In the genomic region with DNA sequence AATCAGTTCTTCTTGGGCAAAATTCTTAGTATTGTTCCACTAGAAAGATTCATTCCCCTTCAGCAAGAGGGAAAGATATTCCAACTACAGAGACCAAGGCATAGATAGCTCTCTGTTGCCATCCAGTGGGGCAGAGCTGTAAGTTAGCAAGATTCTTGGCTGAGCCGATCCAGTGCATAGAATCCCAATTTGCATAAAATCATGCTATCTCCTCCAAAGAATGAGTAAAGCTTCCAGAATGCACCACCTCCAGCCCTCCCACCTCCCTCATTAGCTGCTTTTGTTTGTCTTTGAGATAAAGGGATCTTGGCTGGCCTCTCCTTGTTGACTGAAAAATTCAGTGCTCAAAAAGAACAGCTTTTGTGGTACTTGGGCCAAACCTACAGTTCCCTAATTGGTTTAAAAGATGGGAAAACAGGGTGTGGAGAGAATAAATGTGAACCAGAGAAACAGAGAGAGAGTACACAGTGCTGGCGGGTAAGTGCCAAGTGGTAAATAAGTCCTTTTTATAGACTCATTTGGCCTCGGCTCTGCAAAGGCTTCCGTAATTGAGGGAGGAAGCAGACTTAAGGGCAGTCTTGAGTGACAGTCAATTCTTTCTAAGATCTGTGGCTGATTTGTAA, we compare ENCODE assay signal across 9 mouse cellular contexts.
A peak's percentile ranks its signal among the peaks of the same experiment; 100 is the strongest.
DNase-seq lines count a peak whose midpoint lies in the region; ATAC-seq lines count a peak whose summit lies in the region.
"Had no signal": no experiment of that assay in that cellular context is flagged by ENCODE, and none has a peak within 500 bp of the region (broad histone marks: within the 10 kb centered on the region; RNA-seq: fewer than 3 reads in every experiment).

No protein-coding gene starts in this region.

- H3K4me3 ChIP-seq in kidney, embryonic 15.5 days (replicated peaks) = no peak overlapping the region
- no peak overlapping the region for H3K4me3 ChIP-seq in limb, embryonic 10.5 days
- H3K4me3 ChIP-seq: lung, embryonic 15.5 days had no signal

- H3K9me3 ChIP-seq in kidney, embryonic 15.5 days (replicated peaks) = no peaks in the 10 kb centered on the region
- H3K9me3 ChIP-seq in limb, embryonic 10.5 days (replicated peaks) = no peaks in the 10 kb centered on the region
- H3K9me3 ChIP-seq: lung, embryonic 15.5 days had no signal

- no peak overlapping the region for H3K9ac ChIP-seq in kidney, embryonic 15.5 days
- H3K9ac ChIP-seq: lung, embryonic 15.5 days had no signal

- H3K4me2 ChIP-seq in kidney, embryonic 15.5 days = no peak overlapping the region
- H3K4me2 ChIP-seq: lung, embryonic 15.5 days had no signal

- H3K27me3 ChIP-seq in kidney, embryonic 15.5 days = 0 out of 2 replicates have a peak, but pooled peaks cover 5% of the 10 kb centered on the region
- peaks cover 19% of the 10 kb centered on the region for H3K27me3 ChIP-seq in limb, embryonic 10.5 days (ENCODE audit: low read depth, poor library complexity, severe bottlenecking)
- H3K27me3 ChIP-seq: lung, embryonic 15.5 days had no signal

- no peak for ATAC-seq in kidney, embryonic 15.5 days (replicated peaks; ENCODE audit: low FRiP score)

- no peaks in the 10 kb centered on the region for H3K36me3 ChIP-seq in kidney, embryonic 15.5 days
- H3K36me3 ChIP-seq in limb, embryonic 10.5 days = no peaks in the 10 kb centered on the region
- H3K36me3 ChIP-seq: lung, embryonic 15.5 days had no signal

- peak; percentile 27 for DNase-seq in kidney, adult 18-20 months
- DNase-seq in cerebellum, adult 9-10 months = peak; percentile 22
- DNase-seq in frontal cortex, postnatal 10 days (ENCODE audit: low spot score in 2 of 2) = peak; percentile 29 to 59
- DNase-seq in kidney, adult 9 months = peak; percentile 30
- peak; percentile 69 for DNase-seq in limb, embryonic 10.5 days (ENCODE audit: low spot score)
- peak; percentile 85 for DNase-seq in retina, embryonic 14.5 days (ENCODE audit: low spot score)
- no peak for DNase-seq in thymus, postnatal 14 days

- 0 out of 2 replicates have a peak, but pooled peaks cover 4% of the 10 kb centered on the region for H3K4me1 ChIP-seq in kidney, embryonic 15.5 days
- H3K4me1 ChIP-seq in limb, embryonic 10.5 days = peaks cover 35% of the 10 kb centered on the region
- H3K4me1 ChIP-seq: lung, embryonic 15.5 days had no signal

- WGBS in kidney, embryonic 15.5 days = 25% methylated on average over 4 of the region's 4 CpGs
- 30% methylated on average over 4 of the region's 4 CpGs for WGBS in limb, embryonic 10.5 days

- no peak overlapping the region for H3K27ac ChIP-seq in kidney, embryonic 15.5 days
- no peak overlapping the region for H3K27ac ChIP-seq in limb, embryonic 10.5 days
- H3K27ac ChIP-seq: lung, embryonic 15.5 days had no signal
